8 mouse cellular contexts compared by ENCODE assay signal in genomic region chr1:131115932-131116331, GRCm38 (mm10). TPM values are rescaled to one million over a fixed set of nuclear protein-coding genes. Genes with fewer than 3 reads are reported as not detected.
DNase-seq lines count a peak whose midpoint lies in the region; ATAC-seq lines count a peak whose summit lies in the region.

No protein-coding gene starts in this region.

- DNase-seq in layer of hippocampus, adult 11-12 months (ENCODE audit: low spot score): peak; percentile 67
- no peak for DNase-seq in layer of hippocampus, adult 9-10 months (ENCODE audit: low spot score)
- peak; percentile 70 for DNase-seq in R1 (ENCODE audit: low read depth, low spot score)
- peak; percentile 72 to 76 for DNase-seq in cerebellum, postnatal 36 days
- DNase-seq in layer of hippocampus, adult 8-10 months (ENCODE audit: low spot score in 2 of 2): peak; percentile 48 to 75
- peak; percentile 53 to 63 for DNase-seq in spleen, postnatal 36 days (ENCODE audit: low spot score in 2 of 2)

- peak; percentile 58; the same call in 1 of the 2 replicates for ATAC-seq in granulocyte monocyte progenitor cell, adult 5-6 weeks (replicated peaks; ENCODE audit: poor library complexity, severe bottlenecking)
- ATAC-seq in megakaryocyte progenitor cell, adult 5-6 weeks (replicated peaks; ENCODE audit: poor library complexity): peak; percentile 79

RNA-seq across cellular contexts. Expression of gene Mapkapk2, which starts 18.3 kb away (rescaled TPM):
- total RNA-seq in granulocyte monocyte progenitor cell, adult 5-6 weeks (2014; fragmentation: Nextera tagmentation): 212 and 254 TPM in 2 replicates
- total RNA-seq in granulocyte monocyte progenitor cell, adult 5-6 weeks (2017): 209 and 233 TPM in 2 replicates
- total RNA-seq in layer of hippocampus, adult 8-10 months (2022): 10 to 100 TPM; 27.7 to 42.7 (median 35.3) TPM
- 196 and 217 TPM in 2 replicates for total RNA-seq in megakaryocyte progenitor cell, adult 5-6 weeks (2015)
- total RNA-seq in megakaryocyte progenitor cell, adult 5-6 weeks (2017): 196 and 233 TPM in 2 replicates

RNA-seq across cellular contexts. Expression of gene Dyrk3, which starts 22.2 kb away (rescaled TPM):
- total RNA-seq in granulocyte monocyte progenitor cell, adult 5-6 weeks (2014; fragmentation: Nextera tagmentation): 6.1 and 6.2 TPM in 2 replicates
- 4.1 and 6.3 TPM in 2 replicates for total RNA-seq in granulocyte monocyte progenitor cell, adult 5-6 weeks (2017)
- 10 to 100 TPM; 13.5 to 17.6 (median 14.6) TPM for total RNA-seq in layer of hippocampus, adult 8-10 months (2022)
- total RNA-seq in megakaryocyte progenitor cell, adult 5-6 weeks (2015): 6.4 and 7.9 TPM in 2 replicates
- 4.0 and 5.7 TPM in 2 replicates for total RNA-seq in megakaryocyte progenitor cell, adult 5-6 weeks (2017)

RNA-seq across cellular contexts. Expression of gene Eif2d, which starts 37.0 kb away (rescaled TPM):
- total RNA-seq in granulocyte monocyte progenitor cell, adult 5-6 weeks (2014; fragmentation: Nextera tagmentation): 43.3 and 44.9 TPM in 2 replicates
- 17.1 and 25.6 TPM in 2 replicates for total RNA-seq in granulocyte monocyte progenitor cell, adult 5-6 weeks (2017)
- total RNA-seq in layer of hippocampus, adult 8-10 months (2022): 10 to 100 TPM; 40.0 to 50.0 (median 46.8) TPM
- 36.9 and 37.6 TPM in 2 replicates for total RNA-seq in megakaryocyte progenitor cell, adult 5-6 weeks (2015)
- total RNA-seq in megakaryocyte progenitor cell, adult 5-6 weeks (2017): 29.7 and 34.0 TPM in 2 replicates

Comparison
In these comparisons a context has a peak if more than half of its experiments do, and no peak if none do; other contexts are left out.
1. RNA of gene Mapkapk2, which starts 18.3 kb away (total RNA-seq): 209 to 254 TPM in granulocyte monocyte progenitor cell, adult 5-6 weeks and 196 to 233 TPM in megakaryocyte progenitor cell, adult 5-6 weeks; 27.7 to 42.7 TPM in layer of hippocampus, adult 8-10 months; every median in the first group is over 4 times any median in the second.